Mouse (Mus musculus) heart, postnatal 0 days (tissue): ENCODE measurements around the gene Slc22a23. TPM values are rescaled to one million over a fixed set of nuclear protein-coding genes. Genes with fewer than 3 reads are reported as not detected.
A peak's percentile ranks its signal among the peaks of the same experiment; 100 is the strongest.

Experiments
- ATAC-seq: fragments of 200-750 bp; cut with Nextera tagmentation; 2 replicates; pipeline ENCODE4 v1.8.0; 2017; ENCODE audit warnings: low read depth, moderate number of reproducible peaks, moderate library complexity; ENCODE audit not compliant: insufficient read depth
- DNase-seq: peaks from one replicate; pipeline ENCODE4 v3.0.0-alpha.2; 2016; ENCODE audit warnings: low spot score
- H3K27ac ChIP-seq: fragments of 300-500 bp; sonication (generic); 2 replicates; pipeline ENCODE4 v1.5.1; 2014; ENCODE audit warnings: low read depth, mild to moderate bottlenecking
- H3K27me3 ChIP-seq: fragments of 300-500 bp; sonication (generic); 2 replicates; pipeline ENCODE4 v1.6.1; 2014; ENCODE audit warnings: low read length, mixed read lengths; ENCODE audit not compliant: control insufficient read depth, insufficient read depth
- H3K36me3 ChIP-seq: fragments of 300-500 bp; sonication (generic); replicated peaks from 2 replicates; pipeline ENCODE4 v1.6.1; 2014; ENCODE audit warnings: low read length, mixed read lengths; ENCODE audit not compliant: control insufficient read depth, insufficient read depth
- H3K4me1 ChIP-seq: fragments of 300-500 bp; sonication (generic); 2 replicates; pipeline ENCODE4 v1.6.1; 2014; ENCODE audit warnings: antibody characterized with exemption; ENCODE audit not compliant: control insufficient read depth, insufficient read depth
- H3K4me2 ChIP-seq: fragments of 300-500 bp; sonication (generic); 2 replicates; pipeline ENCODE4 v1.6.1; 2014; ENCODE audit warnings: low read depth, mild to moderate bottlenecking, low read length, moderate library complexity
- H3K4me3 ChIP-seq: fragments of 300-500 bp; sonication (generic); 2 replicates; pipeline ENCODE4 v1.5.1; 2014; ENCODE audit warnings: low read depth, low read length
- H3K9ac ChIP-seq: fragments of 300-500 bp; sonication (generic); replicated peaks from 2 replicates; pipeline ENCODE4 v1.6.1; 2014; ENCODE audit warnings: low read depth, low read length, mixed read lengths
- H3K9me3 ChIP-seq: fragments of 300-500 bp; sonication (generic); replicated peaks from 2 replicates; pipeline ENCODE4 v1.6.1; 2016; ENCODE audit warnings: low read length; ENCODE audit not compliant: control insufficient read depth
- CTCF ChIP-seq: IDR thresholded peaks from 2 replicates; pipeline ENCODE4 v1.5.1; 2016; ENCODE audit warnings: antibody characterized with exemption, control low read depth, low read depth
- EP300 ChIP-seq: IDR thresholded peaks from 2 replicates; pipeline ENCODE4 v1.6.1; 2016; ENCODE audit warnings: antibody characterized with exemption, low read depth
- WGBS: fragments of 180-500 bp; shearing (Covaris S2); extraction: QIAGEN DNeasy Blood & Tissue Kit; methylation state at CpG from one replicate; pipeline ENCODE4 v1.1.7; 2014; 5-methylcytosine and 5-hydroxymethylcytosine counted together
- polyA plus RNA-seq: library from polyadenylated mRNA; unstranded; fragments of >200 nt; fragmentation: Nextera tagmentation; extraction: Ambion mirVana; gene quantifications from 2 replicates; pipeline ENCODE4 v1.2.1, GENCODE M21; 2015
- total RNA-seq: library from RNA; depleted of rRNA; stranded (reverse); fragments of >200 nt; gene quantifications from 2 replicates; pipeline ENCODE4 v1.2.3, GENCODE M21; 2014; ENCODE audit warnings: low replicate concordance

Slc22a23 gene
- total and polyA plus RNA-seq, 2 experiments from 2014 or later, result 1.4 to 13.9 TPM

DNA sequence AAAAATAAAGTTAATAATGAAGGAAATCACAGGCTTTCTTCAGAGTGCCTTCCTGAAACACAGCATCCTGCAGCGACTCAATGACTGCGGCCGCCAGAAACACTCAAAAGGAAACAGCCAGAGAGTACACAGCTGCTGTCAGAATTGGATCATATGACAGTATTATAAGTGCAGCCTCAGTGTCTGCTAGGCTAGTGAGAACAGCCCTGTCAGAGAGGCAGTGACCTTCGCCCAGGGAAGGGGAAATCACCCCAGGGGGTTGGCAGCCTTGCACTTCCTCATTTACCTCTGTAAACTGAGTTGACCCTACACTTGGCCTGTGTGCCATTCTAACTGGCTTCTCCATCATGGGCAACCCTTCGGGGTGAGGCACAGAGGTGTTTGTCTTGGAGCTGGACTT is 90.3 kb downstream of the Slc22a23 start:
- Histone ChIP-seq H3K27me3 (no peaks in the 10 kb centered on the region), H3K36me3 (no peaks in the 10 kb centered on the region), H3K27ac (0 out of 2 replicates have a peak overlapping the region, but pooled peaks have one; percentile 5), H3K4me1 (peaks cover 16% of the 10 kb centered on the region), H3K4me3 (no peak overlapping the region), H3K9ac (no peak overlapping the region), H3K9me3 (no peaks in the 10 kb centered on the region), H3K4me2 (no peak overlapping the region)
- DNase-seq (peak; percentile 49), ATAC-seq (peak; percentile 86)
- no peak for TF ChIP-seq CTCF
- TF ChIP-seq EP300, result no peak
- WGBS, result 31% methylated on average over 5 of the region's 5 CpGs

DNA sequence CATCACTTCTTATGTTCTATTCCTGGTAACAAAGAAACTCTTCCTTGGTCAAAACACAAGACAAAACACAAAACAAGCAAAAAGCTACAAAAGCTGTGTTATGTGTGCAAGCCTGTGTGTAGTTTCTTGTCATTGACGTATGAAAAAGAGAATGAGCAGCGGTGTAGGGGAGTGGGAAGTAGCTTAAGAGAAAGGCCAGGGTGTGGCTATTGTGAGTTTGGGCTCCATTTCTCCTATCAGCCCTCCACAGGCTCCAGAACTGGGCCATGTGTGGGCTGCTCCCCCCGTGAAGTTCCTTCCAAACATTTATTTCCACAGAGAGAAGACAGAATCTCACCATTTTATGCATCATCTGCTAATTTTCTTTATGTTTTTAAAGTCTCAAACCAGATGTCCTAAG is 91.2 kb downstream of the Slc22a23 start:
- Histone ChIP-seq H3K4me3 (no peak overlapping the region), H3K36me3 (no peaks in the 10 kb centered on the region)
- TF ChIP-seq EP300 (no peak), CTCF (no peak)

DNA sequence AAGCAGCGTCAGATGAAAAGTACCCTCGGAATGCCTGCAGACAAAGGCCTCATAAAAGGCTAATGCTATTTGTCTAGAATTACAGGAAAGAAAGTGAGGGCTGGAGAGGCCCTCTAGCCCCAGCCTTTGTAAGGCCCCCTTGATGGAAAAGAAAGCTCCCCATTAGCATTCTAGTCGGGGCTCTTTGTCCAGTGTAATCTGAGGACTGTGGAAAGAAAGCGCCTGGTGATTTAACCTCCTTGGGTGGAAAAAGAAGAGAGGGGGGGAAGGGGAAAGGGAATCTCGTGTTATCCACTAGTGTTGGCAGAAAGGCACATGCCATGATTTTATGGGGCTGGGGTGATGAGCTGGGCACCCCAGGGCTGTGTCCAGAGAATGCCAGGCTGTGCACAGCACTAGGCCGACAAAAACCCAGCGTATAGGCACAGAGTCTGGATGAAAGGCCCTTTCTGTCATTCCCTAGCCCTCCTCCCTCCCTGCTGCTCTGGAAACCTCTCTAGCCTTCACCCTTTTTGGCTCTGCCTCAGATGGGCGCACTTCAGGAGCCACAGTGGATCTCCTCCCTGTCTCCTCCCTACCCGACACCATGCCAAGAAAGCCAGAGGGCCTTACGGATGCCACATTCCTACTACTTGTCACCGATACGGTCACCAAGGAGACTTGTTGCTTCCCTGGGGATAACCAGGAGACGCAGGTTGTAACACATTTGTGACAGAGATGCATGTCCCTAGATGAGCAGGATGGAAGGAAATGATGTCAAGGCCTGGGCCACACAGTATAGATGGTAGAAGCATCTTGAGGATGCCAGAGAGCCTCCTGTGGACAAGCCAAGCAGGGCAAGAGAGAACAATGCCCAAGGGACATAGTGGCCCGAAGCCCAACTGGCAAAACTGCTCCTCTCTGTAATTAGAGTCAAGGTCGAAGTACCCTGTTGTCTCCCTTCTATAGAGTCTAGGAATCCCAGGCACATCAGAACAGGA is 95.8 kb downstream of the Slc22a23 start:
- TF ChIP-seq CTCF (no peak), EP300 (no peak)
- WGBS, result 63% methylated on average over 15 of the region's 15 CpGs
- no peak for DNase-seq
- no peak overlapping the region for H3K27ac ChIP-seq
- H3K4me1 ChIP-seq, result peaks cover 9% of the 10 kb centered on the region; the same call in 1 of the 2 replicates
- H3K36me3 ChIP-seq, result no peaks in the 10 kb centered on the region
- H3K27me3 ChIP-seq, result no peaks in the 10 kb centered on the region
- no peaks in the 10 kb centered on the region for H3K9me3 ChIP-seq
- H3K4me3 ChIP-seq, result no peak overlapping the region
- no peak overlapping the region for H3K4me2 ChIP-seq
- H3K9ac ChIP-seq, result no peak overlapping the region
- no peak for ATAC-seq

More for the DNA sequence above, 91.2 kb downstream of the Slc22a23 start:
- DNase-seq, result no peak
- no peak overlapping the region for H3K27ac ChIP-seq
- no peak overlapping the region for H3K4me2 ChIP-seq
- no peak for ATAC-seq
- H3K27me3 ChIP-seq, result no peaks in the 10 kb centered on the region
- no peaks in the 10 kb centered on the region for H3K9me3 ChIP-seq
- H3K4me1 ChIP-seq, result peaks cover 16% of the 10 kb centered on the region
- H3K9ac ChIP-seq, result no peak overlapping the region
- WGBS, result 83% methylated on average over 3 of the region's 3 CpGs

DNA sequence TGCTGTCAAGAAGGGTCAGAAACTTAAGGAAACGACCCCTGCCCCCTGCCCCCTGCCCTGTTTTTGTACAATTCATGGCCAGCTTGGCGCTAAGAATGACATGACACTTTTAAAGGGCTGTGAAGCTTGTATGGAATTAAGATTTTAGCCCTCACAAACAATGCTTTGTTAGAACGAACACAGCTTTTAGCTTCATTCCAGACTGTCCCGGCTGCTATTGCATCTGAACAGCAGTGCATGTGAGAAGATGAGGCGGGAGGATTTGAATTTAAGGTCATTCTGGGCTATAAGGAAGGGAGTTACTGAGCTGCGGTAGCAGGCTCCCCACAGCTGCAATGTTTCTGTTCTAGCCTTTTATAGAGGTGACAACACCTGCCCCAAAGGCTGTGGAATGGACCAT is 96.9 kb downstream of the Slc22a23 start:
- Histone ChIP-seq H3K4me3 (no peak overlapping the region), H3K36me3 (no peaks in the 10 kb centered on the region), H3K4me2 (no peak overlapping the region), H3K9ac (no peak overlapping the region), H3K9me3 (no peaks in the 10 kb centered on the region), H3K27ac (no peak overlapping the region), H3K27me3 (no peaks in the 10 kb centered on the region), H3K4me1 (peaks cover 6% of the 10 kb centered on the region; the same call in 1 of the 2 replicates)
- WGBS, result 66% methylated on average over 6 of the region's 6 CpGs
- DNase-seq (no peak), ATAC-seq (no peak)
- no peak for TF ChIP-seq CTCF
- no peak for TF ChIP-seq EP300

DNA sequence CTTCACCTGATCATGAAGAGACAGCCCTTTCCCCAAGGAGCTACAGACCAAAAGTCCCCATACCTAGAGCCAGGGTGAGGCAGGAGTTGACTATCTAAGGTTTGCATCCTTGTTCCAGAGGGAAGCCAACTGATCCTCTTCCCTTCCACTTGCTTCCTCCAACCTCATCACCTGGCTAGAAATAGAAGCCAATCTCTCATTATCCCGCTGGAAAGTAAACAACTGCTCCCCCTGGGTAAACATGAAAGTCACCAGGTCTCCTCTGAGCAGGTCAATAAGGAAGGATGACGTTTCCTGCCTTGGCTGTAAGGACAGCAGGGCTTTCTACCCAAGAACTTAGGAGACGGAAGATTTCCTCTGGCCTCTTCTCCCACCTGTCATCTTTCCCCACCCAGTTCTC is 98.2 kb downstream of the Slc22a23 start:
- Histone ChIP-seq H3K9ac (no peak overlapping the region), H3K4me2 (no peak overlapping the region), H3K4me1 (peaks cover 11% of the 10 kb centered on the region; the same call in 1 of the 2 replicates), H3K27me3 (no peaks in the 10 kb centered on the region), H3K9me3 (no peaks in the 10 kb centered on the region), H3K4me3 (no peak overlapping the region), H3K27ac (no peak overlapping the region), H3K36me3 (no peaks in the 10 kb centered on the region)
- DNase-seq, result no peak
- no peak for ATAC-seq
- no peak for TF ChIP-seq CTCF
- no peak for TF ChIP-seq EP300
- WGBS, result 75% methylated on average over 3 of the region's 3 CpGs

DNA sequence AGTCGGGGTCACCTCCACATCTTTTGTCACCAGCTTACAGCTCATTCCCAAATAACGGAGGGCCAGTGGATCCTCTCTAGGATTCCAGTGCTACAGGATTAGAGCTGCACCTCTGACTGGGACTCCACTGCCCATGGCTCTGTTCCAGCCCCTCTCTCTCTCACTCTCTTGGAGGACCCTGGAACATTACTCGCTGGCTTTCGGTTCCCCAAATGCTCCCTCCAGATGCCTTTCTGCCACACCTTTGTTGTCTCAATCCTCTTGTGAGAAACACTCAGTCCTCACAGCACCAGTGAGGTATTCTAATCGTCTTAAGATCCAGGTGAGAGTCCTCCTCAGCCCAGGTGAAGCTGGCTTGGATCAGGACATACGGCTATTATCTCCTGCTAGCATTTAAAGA is 99.8 kb downstream of the Slc22a23 start:
- H3K9ac ChIP-seq, result no peak overlapping the region
- no peaks in the 10 kb centered on the region for H3K36me3 ChIP-seq
- 61% methylated on average over 6 of the region's 6 CpGs for WGBS
- peaks cover 11% of the 10 kb centered on the region; the same call in 1 of the 2 replicates for H3K4me1 ChIP-seq
- ATAC-seq (no peak), DNase-seq (no peak)
- H3K27me3 ChIP-seq, result no peaks in the 10 kb centered on the region
- H3K4me2 ChIP-seq, result no peak overlapping the region
- H3K9me3 ChIP-seq, result no peaks in the 10 kb centered on the region
- no peak overlapping the region for H3K4me3 ChIP-seq
- no peak overlapping the region for H3K27ac ChIP-seq
- TF ChIP-seq CTCF (no peak), EP300 (no peak)
